Mouse (Mus musculus) brain, embryonic 18.5 days (tissue): ENCODE results near the gene Syne4.

ENCODE experiments used
- DNase-seq: peaks from one replicate; pipeline ENCODE4 v3.0.0-alpha.2; 2012; ENCODE audit warnings: low read depth, low spot score

The Syne4 gene

GRCm38 (mm10) chr7:30296816-30297215 lies 17.8 kb upstream of the Syne4 start:
- DNase-seq: no peak

DNA sequence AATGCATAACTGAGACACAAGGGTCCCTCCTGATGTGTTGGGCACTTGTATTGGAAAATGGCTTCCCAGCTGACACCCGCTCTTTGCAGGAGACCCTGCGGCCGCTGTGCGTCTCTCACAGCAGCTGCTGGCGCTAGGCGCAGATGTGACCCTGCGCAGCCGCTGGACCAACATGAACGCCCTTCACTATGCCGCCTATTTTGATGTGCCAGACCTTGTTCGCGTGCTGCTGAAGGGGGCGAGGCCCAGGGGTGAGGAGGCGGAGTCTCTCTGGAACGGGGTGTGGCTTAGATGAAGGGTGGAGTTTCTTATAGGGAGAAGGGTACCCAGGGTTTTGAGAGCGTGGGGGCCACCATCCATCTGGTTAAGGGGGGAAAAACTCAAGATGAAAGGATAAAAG lies 17.3 kb upstream of the Syne4 start:
- DNase-seq: no peak

DNA sequence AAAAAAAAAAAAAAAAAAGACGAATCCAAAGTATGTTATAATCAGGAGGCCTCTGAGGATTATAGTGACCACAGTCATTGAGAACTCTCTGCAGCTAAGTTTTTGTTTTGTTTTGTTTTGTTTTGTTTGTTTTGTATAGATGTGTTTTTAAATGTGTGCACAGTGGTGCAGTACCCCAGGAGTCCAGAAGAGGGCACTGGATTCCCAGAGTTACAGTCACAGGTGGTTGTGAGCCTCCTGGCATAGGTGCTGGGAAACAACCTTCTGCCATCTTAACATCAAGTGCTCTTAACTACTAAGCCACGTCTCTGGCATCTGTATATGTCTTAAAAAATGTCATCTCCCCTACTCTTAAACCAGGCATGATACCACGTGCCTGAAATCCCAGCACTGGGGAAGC lies 13.7 kb upstream of the Syne4 start:
- DNase-seq: no peak

- no peak for DNase-seq
These were observed 8.4 kb upstream of the Syne4 start for GRCm38 (mm10) chr7:30306083-30306779.

DNA sequence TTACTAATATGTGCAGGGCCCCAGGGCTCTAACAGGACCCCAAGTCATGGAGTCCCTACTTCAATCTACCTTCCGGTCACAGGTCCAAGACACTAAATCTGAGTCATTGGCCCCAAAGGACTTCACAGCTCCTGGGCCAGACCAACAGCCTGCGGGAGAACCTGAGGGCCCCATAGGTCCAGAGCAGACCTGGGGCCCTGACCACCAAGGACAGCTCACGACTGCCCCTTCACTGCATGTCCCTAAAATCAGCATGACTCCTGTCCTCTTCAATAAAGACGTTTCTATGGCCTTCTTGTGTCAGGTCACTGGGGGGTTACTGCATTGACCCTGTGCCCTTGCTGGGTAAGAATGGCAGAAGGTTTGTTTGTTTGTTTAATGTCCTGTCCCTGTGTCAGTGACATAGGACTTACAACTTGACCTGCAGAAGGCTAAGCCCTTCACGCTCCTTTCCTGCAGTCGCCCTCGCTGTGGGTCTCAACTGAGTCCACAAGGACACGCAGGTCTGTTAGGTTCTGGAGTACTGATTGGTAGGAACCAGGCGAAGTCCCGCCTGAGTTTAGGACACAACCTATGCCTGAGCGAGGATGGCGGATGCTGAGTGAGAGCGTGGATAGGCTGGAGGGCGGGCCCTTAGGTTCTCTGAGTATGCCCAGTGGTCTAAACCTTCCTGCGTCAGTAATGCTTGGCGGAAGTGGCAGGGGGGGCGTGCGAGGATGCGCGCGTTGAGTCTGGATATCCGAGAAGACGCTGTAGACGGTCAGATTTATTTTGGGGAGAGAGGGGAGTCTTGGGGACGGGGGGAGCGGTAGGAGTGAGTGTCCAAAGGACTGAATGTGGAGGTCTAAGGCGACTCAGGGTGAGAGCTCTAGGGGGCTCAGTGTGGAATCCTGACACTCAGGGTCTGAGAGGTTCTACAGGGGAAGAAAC lies 6.3 kb upstream of the Syne4 start, which contains the start of gene Alkbh6:
Gene Alkbh6 (plus strand): TSS at position 642 of the 930 bp plus-strand sequence.
- peak; percentile 94 for DNase-seq

DNA sequence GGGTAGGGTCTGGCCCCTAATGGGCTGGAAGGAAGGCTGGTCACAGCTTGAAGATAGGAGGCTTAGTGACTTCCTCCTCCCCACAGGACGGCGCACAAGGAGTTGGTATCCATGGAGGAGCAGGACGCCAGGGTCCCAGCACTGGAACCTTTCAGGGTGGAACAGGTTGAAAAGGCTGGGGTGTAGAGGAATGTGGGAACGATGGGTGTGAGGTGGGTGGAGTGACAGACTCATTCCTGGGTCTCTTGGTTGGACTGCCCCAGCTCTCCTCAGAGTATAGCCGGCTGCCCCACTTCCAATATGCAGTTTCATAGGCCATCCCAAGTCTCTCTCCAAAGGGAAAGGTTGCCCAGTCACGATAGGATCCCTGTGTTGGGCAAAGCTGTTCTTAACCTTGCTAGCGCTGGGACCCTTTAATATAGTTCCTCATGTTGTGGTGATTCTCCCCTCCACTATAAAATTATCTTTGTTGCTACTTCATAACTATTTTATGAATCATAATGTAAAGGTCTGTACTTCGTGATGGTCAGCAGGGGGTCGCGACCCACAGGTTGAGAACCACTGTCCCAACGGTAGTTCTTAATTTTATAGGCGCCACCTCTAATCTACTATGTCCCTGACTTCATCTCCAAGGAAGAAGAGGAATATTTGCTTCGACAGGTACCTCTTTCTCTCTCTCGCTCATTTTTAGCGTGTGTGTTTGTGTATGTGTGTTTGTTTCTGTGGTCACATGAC lies 5.0 kb upstream of the Syne4 start:
- DNase-seq: no peak

- no peak for DNase-seq
These were observed 4.5 kb upstream of the Syne4 start for GRCm38 (mm10) chr7:30310136-30310535.

DNA sequence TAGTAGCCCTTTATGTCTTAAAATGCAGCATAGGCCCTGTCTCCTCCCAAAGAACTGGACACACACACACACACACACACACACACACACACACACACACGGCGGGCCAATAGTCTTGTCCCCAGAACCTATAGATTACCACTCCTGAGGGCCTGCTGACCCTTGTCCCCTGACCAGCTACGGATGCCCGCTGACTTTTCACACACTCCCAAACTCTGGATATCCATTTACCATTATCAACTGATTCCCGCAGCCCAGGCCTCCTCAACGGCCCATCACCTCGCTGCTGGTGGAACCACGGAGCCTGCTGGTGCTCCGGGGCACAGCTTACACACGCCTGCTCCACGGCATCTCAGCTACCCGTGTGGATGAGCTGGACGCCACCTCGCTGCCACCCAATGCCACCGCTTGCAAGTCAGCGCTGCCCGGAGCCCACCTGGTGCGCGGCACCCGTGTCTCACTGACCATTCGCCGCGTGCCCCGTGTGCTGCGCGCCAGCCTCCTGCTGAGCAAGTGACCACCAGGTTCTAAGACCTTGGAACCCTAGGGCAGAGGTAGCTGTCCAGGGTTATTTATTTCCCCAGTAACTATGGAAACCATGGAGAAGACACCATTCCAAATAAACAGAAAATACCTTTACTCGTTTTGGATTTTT lies 814 bp upstream of the Syne4 start:
- no peak for DNase-seq

- no peak for DNase-seq
These were observed 1.2 kb downstream of the Syne4 start for GRCm38 (mm10) chr7:30315559-30316529.

DNA sequence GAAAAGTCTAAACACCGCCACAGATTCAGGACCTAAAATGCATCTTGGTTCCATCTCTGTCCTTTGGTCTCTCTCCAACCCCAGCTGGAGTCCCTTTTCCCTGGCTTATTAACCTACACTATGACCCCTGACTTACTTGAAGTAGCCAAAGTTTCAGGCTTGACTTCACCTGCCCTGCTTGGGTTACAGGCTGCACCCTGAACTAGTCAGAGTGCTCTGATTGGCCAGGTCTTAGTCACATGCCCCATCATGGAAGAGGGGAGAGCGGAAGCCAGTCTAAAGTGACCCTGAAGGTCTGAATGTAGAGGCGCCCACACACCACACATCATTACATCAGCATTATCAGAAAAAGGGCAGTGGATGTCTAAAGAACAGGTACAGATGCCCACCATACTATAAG lies 3.5 kb downstream of the Syne4 start:
- no peak for DNase-seq

GRCm38 (mm10) chr7:30320946-30321345 lies 6.3 kb downstream of the Syne4 start:
- no peak for DNase-seq

GRCm38 (mm10) chr7:30321539-30322284 lies 7.1 kb downstream of the Syne4 start, which contains the start of gene E130208F15Rik:
TSS of gene E130208F15Rik (plus strand) at chr7:30321740.
- no peak for DNase-seq

GRCm38 (mm10) chr7:30322285-30322667 lies 7.7 kb downstream of the Syne4 start:
- DNase-seq: peak; percentile 87

GRCm38 (mm10) chr7:30322865-30323264 lies 8.3 kb downstream of the Syne4 start:
- no peak for DNase-seq

DNA sequence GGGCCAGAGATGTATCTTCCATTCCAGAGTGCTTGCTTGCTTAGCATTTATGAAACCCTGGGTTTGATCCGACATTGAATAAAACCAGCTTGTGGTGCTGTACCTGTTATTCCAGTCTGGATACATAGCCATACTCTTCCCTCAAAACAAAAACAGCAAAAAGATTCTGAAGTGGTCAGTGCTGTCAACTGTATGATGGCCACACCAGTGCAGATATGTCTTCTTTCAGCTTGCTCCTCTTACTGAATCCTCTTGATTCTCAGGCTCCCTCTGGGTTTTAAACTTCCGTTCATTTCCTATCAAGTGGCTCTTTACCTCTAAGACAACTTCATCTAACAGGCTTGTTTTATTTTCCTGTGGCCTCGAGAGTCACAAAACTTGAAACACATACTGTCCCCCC lies 9.2 kb downstream of the Syne4 start, which contains the start of gene Sdhaf1:
Gene Sdhaf1 (minus strand): TSS at position 101 of the 400 bp plus-strand sequence.
- DNase-seq: no peak

DNA sequence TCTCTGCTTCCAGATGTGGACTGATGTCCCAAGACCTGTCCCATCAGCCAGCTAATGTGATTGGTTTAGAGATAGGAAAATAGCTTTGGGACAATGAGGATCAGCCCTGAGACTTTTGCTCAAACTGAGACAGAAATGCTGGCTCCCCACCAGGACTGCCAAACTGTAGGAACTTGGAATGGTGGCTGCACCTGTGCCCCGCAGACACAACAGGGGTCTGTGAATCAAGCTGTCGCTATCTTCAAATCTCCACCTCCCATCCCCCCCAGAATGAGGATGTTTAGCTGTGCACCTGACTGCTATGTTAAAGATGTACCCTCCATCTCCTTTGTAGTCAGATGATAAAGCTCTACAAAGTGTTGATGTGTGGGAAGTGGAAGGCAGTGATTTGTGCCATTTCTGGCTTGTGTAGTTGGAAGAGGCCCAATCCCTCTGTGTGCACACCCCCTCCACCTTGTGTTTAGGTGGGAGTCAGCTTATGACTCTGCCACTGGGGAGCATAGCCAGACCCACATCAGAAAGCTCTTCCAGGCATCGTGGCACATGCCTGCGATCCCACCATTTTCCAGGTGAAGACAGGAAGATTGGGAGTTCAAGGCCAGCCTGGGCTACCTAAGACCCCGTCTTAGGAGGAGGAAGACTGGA lies 9.8 kb downstream of the Syne4 start:
- DNase-seq: no peak

DNA sequence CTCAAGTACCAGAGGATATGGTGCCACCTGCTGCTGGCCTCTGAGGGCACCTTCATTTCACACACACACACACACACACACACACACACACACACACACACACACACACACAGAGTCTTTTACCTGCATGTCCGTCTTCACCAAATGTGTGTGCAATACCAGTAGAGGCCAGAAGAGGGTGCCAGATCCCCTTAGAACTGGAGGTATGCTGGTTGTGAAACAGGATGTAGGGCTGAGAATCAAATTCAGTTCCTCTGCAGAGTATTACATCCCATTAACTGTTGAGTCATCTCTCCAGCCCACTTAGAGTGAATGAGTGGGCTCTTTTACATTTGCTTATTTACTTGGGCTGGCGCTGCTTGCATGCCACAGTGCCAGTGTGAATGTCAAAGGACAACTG lies 10.8 kb downstream of the Syne4 start:
- DNase-seq: no peak

DNA sequence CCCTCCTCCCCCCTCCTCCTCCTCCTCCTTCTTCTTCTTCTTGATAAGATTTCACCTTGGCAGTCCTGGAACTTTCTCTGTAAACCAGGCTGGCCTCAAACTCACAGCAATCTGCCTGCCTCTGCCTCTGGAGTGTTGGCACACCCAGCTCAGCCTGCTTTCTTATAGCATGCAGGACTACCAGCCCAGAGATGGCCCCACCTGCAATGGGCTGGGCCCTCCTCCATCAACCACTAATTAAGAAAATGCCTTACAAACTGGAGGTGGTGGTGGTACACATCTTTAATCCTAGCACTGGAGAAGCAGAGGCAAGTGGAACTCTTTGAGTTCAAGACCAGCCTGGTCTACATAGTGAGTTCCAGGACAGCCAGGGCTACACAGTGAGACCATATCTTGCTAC lies 11.8 kb downstream of the Syne4 start:
- no peak for DNase-seq

DNA sequence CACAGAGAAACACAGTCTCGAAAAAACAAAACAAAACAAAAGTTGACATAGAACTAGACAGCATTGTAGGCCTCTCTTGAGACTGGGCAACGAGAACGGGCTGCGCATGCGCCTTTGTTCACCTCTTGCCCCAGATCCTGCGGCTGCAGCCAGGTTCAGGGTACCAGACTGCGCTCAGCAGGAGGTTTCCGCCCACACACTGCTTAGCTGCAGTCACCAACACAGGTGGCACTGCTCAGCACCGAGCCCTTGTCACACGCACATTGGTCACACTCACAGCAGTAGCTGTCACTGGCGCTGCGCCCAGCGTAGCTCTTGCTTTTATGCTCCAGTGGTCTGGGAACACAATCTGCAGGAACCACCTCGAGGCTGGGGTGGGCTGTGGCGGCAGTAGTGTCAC lies 12.5 kb downstream of the Syne4 start:
- no peak for DNase-seq
